Mouse (Mus musculus) midbrain, embryonic 12.5 days (tissue): Measurements from ENCODE around the gene Ceacam18. TPM values are rescaled to one million over a fixed set of nuclear protein-coding genes. Genes with fewer than 3 reads are reported as not detected.
"Not testable (repeated sequence)": the region's sequence is repeated elsewhere in the genome, so short reads cannot be mapped to it uniquely, and the experiment has no call there.

Source experiments
- ATAC-seq: fragments of 200-750 bp; cut with Nextera tagmentation; 2 replicates; pipeline ENCODE4 v1.8.0; 2017; ENCODE audit warnings: low read depth, moderate TSS enrichment, moderate library complexity; ENCODE audit not compliant: low FRiP score
- H3K27ac ChIP-seq: fragments of 300-500 bp; sonication (generic); replicated peaks from 2 replicates; pipeline ENCODE4 v1.5.1; 2016; ENCODE audit warnings: mild to moderate bottlenecking
- H3K27me3 ChIP-seq: fragments of 300-500 bp; sonication (generic); 2 replicates; pipeline ENCODE4 v1.6.1; 2016; ENCODE audit warnings: mild to moderate bottlenecking
- H3K36me3 ChIP-seq: fragments of 300-500 bp; sonication (generic); 2 replicates; pipeline ENCODE4 v1.6.1; 2016
- H3K4me1 ChIP-seq: fragments of 300-500 bp; sonication (generic); 2 replicates; pipeline ENCODE4 v1.6.1; 2016
- H3K4me2 ChIP-seq: fragments of 300-500 bp; sonication (generic); replicated peaks from 2 replicates; pipeline ENCODE4 v1.6.1; 2016; ENCODE audit warnings: mild to moderate bottlenecking, moderate library complexity
- H3K4me3 ChIP-seq: fragments of 300-500 bp; sonication (generic); 2 replicates; pipeline ENCODE4 v1.5.1; 2016; ENCODE audit warnings: mild to moderate bottlenecking
- H3K9ac ChIP-seq: fragments of 300-500 bp; sonication (generic); replicated peaks from 2 replicates; pipeline ENCODE4 v1.6.1; 2016; ENCODE audit warnings: mild to moderate bottlenecking, moderate library complexity
- H3K9me3 ChIP-seq: fragments of 300-500 bp; sonication (generic); 2 replicates; pipeline ENCODE4 v1.6.1; 2016; ENCODE audit warnings: mild to moderate bottlenecking
- WGBS: fragments of 180-500 bp; shearing (Covaris S2); methylation state at CpG from one replicate; pipeline ENCODE4 v1.1.7; 2016; 5-methylcytosine and 5-hydroxymethylcytosine counted together
- polyA plus RNA-seq: library from polyadenylated mRNA; unstranded; fragments of >200 nt; fragmentation: Nextera tagmentation; extraction: Ambion mirVana; gene quantifications from 2 replicates; pipeline ENCODE4 v1.2.1, GENCODE M21; 2016

Ceacam18 gene
- polyA plus RNA-seq, 1 experiment from 2014 or later = not detected

DNA sequence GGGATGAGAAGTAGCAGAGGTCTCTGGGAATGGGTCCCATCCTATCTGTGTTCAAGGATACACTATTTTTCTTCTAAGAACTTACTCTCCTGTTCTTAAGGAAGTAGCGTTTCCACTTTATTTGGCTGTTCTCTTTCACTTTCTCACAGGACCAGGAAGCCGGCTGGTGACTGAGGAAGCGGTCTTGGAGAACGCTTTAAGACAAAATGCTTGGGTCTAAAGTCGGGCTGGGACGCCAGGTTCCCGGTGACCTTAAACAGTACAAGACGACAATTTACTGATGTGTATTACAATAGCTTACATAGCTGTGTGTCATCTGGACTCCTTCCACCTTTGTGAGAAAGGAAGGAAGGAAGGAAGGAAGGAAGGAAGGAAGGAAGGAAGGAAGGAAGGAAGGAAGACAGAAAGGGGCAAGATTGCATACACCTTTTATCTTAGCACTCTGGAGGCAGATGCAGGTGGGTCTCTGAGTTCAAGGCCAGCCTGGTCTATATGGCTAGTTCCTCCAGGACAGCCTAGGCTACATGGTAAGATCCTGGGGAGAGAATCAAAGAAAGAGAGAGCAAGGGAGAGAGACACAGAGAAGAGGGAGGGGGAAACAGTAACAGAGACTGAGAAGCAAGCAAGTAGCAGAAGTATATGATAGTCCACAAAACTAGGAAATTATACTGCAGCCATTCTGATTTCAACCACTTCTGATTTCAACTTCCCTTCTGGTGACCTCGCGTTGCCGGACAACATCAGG is 36.7 kb downstream of the Ceacam18 start:
- peak overlapping the region; percentile 70 for H3K4me3 ChIP-seq
- no peaks in the 10 kb centered on the region for H3K27me3 ChIP-seq
- H3K27ac ChIP-seq = no peak overlapping the region
- peaks cover 8% of the 10 kb centered on the region for H3K4me1 ChIP-seq
- H3K4me2 ChIP-seq = peak overlapping the region; percentile 71
- H3K9me3 ChIP-seq = no peaks in the 10 kb centered on the region
- H3K9ac ChIP-seq = peak overlapping the region; percentile 52
- 66% methylated on average over 11 of the region's 11 CpGs for WGBS
- peaks cover 17% of the 10 kb centered on the region for H3K36me3 ChIP-seq
- ATAC-seq = peak; percentile 44

DNA sequence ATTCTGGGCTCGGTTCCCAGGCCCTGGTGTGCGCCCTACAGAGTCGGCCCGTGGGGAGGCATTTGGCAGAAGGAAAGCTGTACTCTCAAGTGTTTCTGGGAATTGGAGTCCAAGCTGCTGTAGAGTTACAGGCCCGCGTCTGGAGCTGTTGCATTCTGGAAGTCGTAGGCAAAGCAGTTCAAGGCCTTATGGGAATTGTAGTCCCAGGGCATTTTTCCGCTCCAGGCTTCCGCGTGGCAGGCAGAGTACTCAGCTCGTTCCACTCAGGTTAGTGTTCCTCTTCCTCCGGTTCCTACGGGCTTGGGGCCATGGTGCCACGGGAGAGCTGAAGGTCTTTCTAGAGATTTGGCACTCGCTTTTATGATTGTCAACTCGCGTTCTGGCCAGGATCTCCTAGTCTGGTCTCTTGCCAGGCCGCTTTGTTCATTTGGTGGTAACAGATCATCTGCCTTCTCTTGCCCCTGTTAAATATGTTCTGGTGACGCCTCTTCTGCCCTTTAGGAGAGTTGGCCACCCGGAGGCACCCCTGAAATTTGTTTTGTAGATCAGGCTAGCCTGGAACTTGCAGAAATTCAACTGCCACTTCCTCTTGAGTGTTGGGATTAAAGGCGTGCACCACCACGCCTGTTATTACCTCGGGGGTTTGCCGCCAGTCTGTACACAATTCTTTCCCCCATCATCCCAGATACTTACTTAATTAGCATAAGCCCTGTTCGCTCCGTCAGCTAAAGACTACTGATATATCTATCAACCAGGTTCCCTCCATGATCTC is 37.5 kb downstream of the Ceacam18 start, which contains the start of gene Ctu1:
Gene Ctu1 (plus strand): TSS at position 208 of the 772 bp plus-strand sequence.
- Histone ChIP-seq H3K27ac (peak within 1 kb of the TSS; percentile 36; the same call in 1 of the 2 replicates), H3K4me3 (peak within 1 kb of the TSS; percentile 70), H3K4me1 (peaks cover 8% of the 10 kb centered on the region), H3K36me3 (peaks cover 24% of the 10 kb centered on the region), H3K9me3 (no peaks in the 10 kb centered on the region), H3K4me2 (peak within 1 kb of the TSS; percentile 71), H3K9ac (peak within 1 kb of the TSS; percentile 70), H3K27me3 (no peaks in the 10 kb centered on the region)
- under 1% methylated on average over 26 of the region's 26 CpGs for WGBS
- ATAC-seq = peak; percentile 94

DNA sequence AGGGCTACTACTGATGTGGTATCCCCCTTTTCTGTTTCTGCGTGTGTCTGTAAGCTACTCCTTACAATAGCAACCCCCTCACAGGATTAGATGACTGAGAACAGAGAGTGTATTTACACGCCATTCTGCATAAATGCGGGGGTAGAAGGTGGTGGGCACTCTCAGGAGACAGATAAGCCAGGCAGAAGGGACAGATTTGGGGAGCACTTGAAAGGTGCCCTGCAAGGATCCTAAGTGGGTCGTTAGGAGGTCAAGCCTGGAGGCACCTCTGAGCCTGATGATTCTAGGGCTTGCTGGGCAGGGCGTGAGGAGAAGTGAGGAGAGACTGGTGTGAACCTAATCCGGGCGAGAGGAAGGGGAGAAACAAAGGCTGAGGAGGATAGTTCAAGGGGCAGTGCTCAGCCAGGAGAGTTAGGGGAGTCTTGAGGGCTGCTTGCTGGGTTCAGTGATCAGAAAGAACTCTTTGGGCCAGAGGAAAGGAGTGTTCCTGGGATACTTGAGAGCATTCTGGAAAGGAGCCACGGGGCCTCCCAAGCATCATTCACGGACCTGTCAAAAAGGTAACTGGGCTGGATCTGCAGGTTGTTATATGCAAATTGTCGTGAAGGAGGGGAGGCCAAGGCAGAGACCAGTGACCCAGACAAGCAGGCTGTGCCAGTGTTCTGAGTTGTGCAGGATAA is 38.2 kb downstream of the Ceacam18 start:
- Histone ChIP-seq H3K4me2 (peak overlapping the region; percentile 71), H3K27me3 (no peaks in the 10 kb centered on the region), H3K9ac (peak overlapping the region; percentile 70), H3K27ac (peak overlapping the region; percentile 36; the same call in 1 of the 2 replicates), H3K9me3 (no peaks in the 10 kb centered on the region), H3K4me1 (peaks cover 8% of the 10 kb centered on the region), H3K36me3 (peaks cover 32% of the 10 kb centered on the region), H3K4me3 (peak overlapping the region; percentile 70)
- WGBS = 15% methylated on average over 10 of the region's 10 CpGs
- peak; percentile 32 for ATAC-seq

DNA sequence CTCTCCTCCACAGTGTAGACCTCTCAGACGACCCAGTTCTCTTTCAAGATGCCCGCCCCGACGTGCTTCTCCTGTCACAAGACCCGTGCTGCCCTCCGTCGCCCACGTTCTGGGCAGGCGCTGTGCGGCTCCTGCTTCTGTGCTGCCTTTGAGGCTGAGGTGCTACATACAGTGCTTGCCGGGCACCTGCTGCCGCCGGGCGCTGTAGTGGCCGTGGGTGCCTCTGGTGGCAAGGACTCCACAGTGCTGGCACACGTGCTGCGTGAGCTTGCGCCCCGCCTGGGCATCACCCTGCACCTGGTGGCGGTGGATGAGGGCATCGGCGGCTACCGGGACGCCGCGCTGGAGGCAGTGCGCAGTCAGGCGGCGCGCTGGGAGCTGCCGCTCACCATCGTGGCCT is 40.6 kb downstream of the Ceacam18 start:
- peaks cover 40% of the 10 kb centered on the region for H3K36me3 ChIP-seq
- no peak overlapping the region for H3K4me2 ChIP-seq
- ATAC-seq = no peak
- no peak overlapping the region for H3K4me3 ChIP-seq
- peaks cover 8% of the 10 kb centered on the region for H3K4me1 ChIP-seq
- H3K27ac ChIP-seq = no peak overlapping the region
- H3K9ac ChIP-seq = no peak overlapping the region
- H3K27me3 ChIP-seq = no peaks in the 10 kb centered on the region
- H3K9me3 ChIP-seq = no peaks in the 10 kb centered on the region
- 92% methylated on average over 32 of the region's 32 CpGs for WGBS

DNA sequence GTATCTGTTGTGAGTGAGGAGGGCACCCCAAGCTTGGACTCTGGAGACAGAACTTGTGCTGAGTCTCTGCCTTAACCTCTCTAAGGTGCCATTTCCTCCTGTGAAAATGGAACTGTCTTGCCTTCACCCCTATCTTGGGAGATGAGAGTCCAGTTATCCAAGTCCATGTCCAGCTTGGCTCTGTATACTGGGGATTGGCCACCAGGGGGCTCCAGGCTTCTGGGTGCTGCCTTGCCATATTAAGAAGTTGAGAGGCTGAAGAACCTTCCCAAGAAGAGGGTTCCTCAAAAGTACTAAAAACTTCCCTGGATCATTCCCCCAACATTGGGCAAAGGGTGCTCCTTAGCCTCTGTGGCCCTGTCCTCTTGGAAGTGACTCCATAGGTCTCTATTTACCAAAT is 44.0 kb downstream of the Ceacam18 start:
- H3K9ac ChIP-seq = no peak overlapping the region
- H3K4me1 ChIP-seq = no peaks in the 10 kb centered on the region
- no peak for ATAC-seq
- no peaks in the 10 kb centered on the region for H3K9me3 ChIP-seq
- no peak overlapping the region for H3K27ac ChIP-seq
- no peak overlapping the region for H3K4me3 ChIP-seq
- H3K27me3 ChIP-seq = no peaks in the 10 kb centered on the region
- no peak overlapping the region for H3K4me2 ChIP-seq
- H3K36me3 ChIP-seq = peaks cover 40% of the 10 kb centered on the region

DNA sequence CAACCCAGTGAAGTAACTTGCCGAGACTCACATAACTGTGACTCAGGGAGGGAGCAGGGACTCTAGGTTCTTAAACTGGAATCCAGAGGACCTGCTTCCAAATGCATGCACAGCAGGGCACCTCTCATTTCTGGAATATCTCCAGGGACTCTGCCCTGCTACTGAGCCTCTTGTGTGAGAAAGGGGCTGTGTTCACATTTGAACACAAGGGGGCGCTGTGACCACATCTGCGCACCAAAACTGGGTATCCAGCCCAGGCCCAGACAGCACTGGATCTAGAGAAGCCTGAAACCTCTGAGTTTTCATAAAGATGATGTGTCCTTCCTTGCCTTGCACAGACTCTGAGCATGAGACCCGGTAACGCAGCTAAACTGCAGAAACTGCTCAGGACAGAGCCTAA is 46.5 kb downstream of the Ceacam18 start:
- no peak overlapping the region for H3K4me3 ChIP-seq
- peaks cover 26% of the 10 kb centered on the region for H3K36me3 ChIP-seq
- 24% methylated on average over 5 of the region's 5 CpGs for WGBS
- no peaks in the 10 kb centered on the region for H3K4me1 ChIP-seq
- no peaks in the 10 kb centered on the region for H3K9me3 ChIP-seq
- H3K4me2 ChIP-seq = no peak overlapping the region
- no peak overlapping the region for H3K27ac ChIP-seq
- no peak overlapping the region for H3K9ac ChIP-seq
- ATAC-seq = 0 out of 2 replicates have a peak, but pooled peaks have one; percentile 42
- H3K27me3 ChIP-seq = no peaks in the 10 kb centered on the region

DNA sequence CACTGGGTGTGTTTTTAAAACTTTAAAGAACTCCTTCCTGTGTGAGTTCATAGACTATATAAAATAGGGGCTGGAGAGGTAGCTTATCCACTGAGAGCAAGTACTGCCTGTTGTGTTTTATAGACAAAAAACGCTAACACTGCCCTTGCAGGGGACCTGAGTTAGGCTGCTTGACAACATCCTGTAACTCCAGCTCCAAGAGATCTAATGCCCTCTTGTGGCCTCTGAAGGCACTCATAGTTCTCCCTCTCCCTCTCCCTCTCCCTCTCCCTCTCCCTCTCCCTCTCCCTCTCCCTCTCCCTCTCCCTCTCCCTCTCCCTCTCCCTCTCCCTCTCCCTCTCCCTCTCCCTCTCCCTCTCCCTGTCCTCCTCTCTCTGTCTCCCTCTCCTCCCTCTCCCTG is 48.0 kb downstream of the Ceacam18 start:
- peaks cover 11% of the 10 kb centered on the region for H3K36me3 ChIP-seq
- H3K4me3 ChIP-seq = not testable (repeated sequence)
- WGBS = 9% methylated on average over 1 of the region's 1 CpGs

DNA sequence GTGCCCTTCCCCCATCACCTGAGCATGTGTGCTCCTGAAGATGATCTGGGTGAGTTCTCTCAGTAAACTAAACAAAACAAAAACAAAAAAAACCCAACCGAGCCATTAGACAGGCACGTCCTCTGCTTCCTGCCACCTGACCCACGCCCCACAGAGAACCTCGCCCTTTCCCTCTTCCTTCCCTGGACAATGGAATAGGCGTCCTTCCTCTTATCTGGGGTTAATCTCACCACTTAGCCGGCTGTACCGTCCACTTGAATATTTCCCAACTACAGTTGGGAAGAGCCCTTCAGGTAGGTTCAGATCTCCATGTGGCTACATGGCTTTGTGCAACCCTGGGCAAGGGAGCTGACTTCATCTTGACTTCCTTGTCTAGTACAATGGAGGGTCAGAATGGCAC is 50.6 kb downstream of the Ceacam18 start:
- Histone ChIP-seq H3K36me3 (no peaks in the 10 kb centered on the region), H3K9ac (no peak overlapping the region), H3K27ac (no peak overlapping the region), H3K4me1 (no peaks in the 10 kb centered on the region), H3K27me3 (no peaks in the 10 kb centered on the region), H3K4me3 (no peak overlapping the region), H3K4me2 (no peak overlapping the region), H3K9me3 (no peaks in the 10 kb centered on the region)
- ATAC-seq = no peak
- 71% methylated on average over 7 of the region's 7 CpGs for WGBS

More for the DNA sequence above, 48.0 kb downstream of the Ceacam18 start:
- not testable (repeated sequence) for H3K4me1 ChIP-seq, H3K9ac ChIP-seq, H3K9me3 ChIP-seq, H3K27ac ChIP-seq, H3K4me2 ChIP-seq, ATAC-seq, H3K27me3 ChIP-seq

DNA sequence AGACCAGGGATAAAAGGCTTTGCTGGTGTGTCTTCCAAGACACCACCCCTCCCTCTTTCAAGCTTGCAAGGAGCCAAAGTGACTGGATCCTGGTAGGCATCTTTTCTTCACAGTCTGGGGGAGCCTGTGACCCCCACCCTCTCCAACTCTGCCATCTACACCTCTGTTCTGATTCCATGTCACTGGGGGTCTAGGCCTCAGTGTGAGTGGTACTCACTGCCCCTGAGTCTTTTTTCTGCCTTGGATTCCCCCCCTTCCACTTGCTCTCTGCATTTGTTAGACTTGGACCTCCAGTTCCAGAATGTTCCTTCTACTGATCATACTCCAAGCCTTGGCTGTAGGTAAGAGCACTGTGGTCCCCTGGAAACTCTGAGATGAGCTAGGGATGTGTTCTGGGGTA is 55.6 kb downstream of the Ceacam18 start, which contains the start of gene Klk14:
Gene Klk14 (plus strand): TSS at position 301 of the 400 bp plus-strand sequence.
- ATAC-seq = no peak

More for the DNA sequence above, 55.6 kb downstream of the Ceacam18 start, which contains the start of gene Klk14:
- Histone ChIP-seq H3K36me3 (no peaks in the 10 kb centered on the region), H3K4me1 (no peaks in the 10 kb centered on the region), H3K27ac (no peak within 1 kb of the TSS), H3K9ac (no peak within 1 kb of the TSS), H3K4me3 (no peak within 1 kb of the TSS), H3K4me2 (no peak within 1 kb of the TSS), H3K9me3 (no peaks in the 10 kb centered on the region), H3K27me3 (no peaks in the 10 kb centered on the region)
